Mouse (Mus musculus) kidney, adult 2 months (tissue): ENCODE results near the gene Gsta4.

Experiments
- CTCF ChIP-seq: fragments of 200-500 bp; conservative IDR thresholded peaks from 2 replicates; pipeline ENCODE4 v1.5.1; 2011; ENCODE audit warnings: low read depth, mild to moderate bottlenecking, control low read depth, low read length, moderate library complexity, mixed read lengths; ENCODE audit not compliant: insufficient read depth, insufficient read length
- POLR2A ChIP-seq: fragments of 200-500 bp; IDR thresholded peaks from one replicate; pipeline ENCODE4 v1.6.1; 2011; ENCODE audit warnings: low read depth, low read length, control low read depth

DNA sequence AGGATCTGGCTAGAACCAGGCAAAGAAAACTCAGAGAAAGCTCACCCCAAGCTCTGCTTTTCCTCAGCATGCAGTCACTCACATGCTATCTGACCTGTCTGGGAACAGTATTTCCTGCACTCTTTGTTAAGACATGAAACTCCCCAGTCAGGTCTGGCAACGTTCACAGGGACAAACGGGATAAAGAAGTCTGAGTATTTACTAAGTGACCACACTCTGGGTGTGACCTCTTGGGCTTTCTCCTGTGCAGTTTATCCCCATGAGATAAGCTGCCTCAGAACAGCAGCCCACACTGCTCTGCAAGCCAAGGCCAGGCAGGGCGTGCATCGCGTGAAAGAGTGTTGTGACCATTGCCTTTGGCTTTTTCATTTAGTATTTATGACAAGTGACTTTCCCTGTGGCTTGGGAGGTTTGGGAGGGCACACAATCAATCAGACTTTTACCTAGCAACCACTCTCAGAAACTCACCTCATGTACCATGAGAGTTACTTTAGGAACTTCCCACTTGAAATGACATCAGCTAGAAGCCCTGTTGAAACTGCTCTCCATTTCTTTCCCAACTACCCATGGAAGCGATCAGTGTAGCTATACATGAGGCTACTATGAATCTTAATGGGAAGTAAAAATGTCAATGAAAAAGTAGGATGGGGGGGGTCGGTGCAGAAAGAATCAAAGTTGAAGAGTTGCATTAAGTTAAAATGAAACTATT, 29.9 kb downstream of the Gsta4 start:
- TF ChIP-seq POLR2A (no peak), CTCF (no peak)
